ENCODE assay signal across 20 mouse cellular contexts in the genomic region with DNA sequence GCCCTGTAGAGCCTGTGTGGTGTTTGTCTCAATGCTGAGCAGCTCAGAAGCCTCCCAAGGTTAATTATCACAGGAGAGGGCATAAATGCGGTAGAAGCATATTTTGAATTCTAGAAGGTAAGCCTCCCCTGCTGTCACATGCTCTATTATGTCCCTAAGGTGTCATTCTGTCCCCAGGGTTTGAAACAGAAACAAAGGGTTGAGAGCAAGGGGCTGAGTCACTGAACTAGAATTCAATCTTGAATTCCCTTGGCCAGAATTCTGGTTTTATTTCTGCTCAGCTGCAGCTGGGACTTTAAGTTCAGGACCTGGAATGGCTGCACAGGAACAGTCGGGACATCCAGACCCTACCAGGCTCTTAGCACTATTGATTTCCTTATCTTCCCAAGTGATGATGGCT.
"Had no signal": no experiment of that assay in that cellular context is flagged by ENCODE, and none has a peak within 500 bp of the region (broad histone marks: within the 10 kb centered on the region; RNA-seq: fewer than 3 reads in every experiment).

No protein-coding gene starts in this region.

- DNase-seq: gastrocnemius, postnatal 10 days; gastrocnemius, postnatal 36 days; heart, adult 18-20 months; heart, postnatal 10 days; kidney, adult 11 months; kidney, adult 2 months; kidney, adult 9 months; kidney, postnatal 14 days; kidney, postnatal 36 days; layer of hippocampus, adult 9-11 months; layer of hippocampus, postnatal 36 days; liver; liver, embryonic 13.5 days had no signal

- H3K27me3 ChIP-seq: heart, embryonic 12.5 days; hindbrain, embryonic 13.5 days; hindbrain, embryonic 15.5 days; kidney, embryonic 15.5 days; limb, embryonic 12.5 days had no signal

- ATAC-seq: hindbrain, postnatal 0 days; intestine, embryonic 16.5 days had no signal
